Mouse (Mus musculus): Measurements from ENCODE around the gene Fancc.

DNA sequence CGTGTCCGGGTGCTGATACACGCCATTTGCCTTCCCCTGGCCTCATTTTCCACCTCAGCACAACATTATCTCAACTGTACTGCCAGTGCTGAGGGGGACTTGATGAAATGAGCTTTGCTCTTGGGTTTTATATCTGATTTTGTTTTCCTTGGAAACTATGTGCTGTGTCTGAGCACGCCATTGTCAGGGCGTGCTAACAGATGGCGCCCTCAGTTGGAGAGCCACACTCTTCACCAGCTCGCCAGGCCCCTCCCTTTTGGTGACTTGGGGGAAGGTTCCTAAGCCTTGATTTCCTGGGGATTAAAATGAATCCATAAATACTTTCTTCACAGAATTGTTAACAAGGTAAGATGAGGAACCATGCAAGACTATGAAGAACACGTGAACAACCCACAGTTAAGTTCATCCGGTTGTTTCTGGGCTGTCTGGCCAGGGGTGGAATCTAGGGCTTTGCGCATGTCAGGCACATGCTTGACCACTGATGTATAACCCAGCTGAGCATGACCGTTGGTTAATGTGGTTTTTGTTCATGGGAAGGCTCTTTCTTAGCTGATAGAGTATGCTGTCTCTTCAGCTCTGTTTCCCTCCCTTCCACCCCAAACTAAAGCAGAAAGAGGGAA lies 210.5 kb downstream of the Fancc start:
- no peak for TF ChIP-seq CTCF (IDR thresholded peaks at IDR 0.05; ENCODE audit: low read depth)
- TF ChIP-seq EP300 (IDR thresholded peaks at IDR 0.05; ENCODE audit: low read depth): no peak
